Mouse (Mus musculus): ENCODE results near the gene Wdr6. TPM values are rescaled to one million over a fixed set of nuclear protein-coding genes. Genes with fewer than 3 reads are reported as not detected.

The Wdr6 gene
- polyA plus RNA-seq, 2 experiments = 91.5 to 123 TPM

GRCm38 (mm10) chr9:108546875-108547274 is 31.7 kb downstream of the Wdr6 start:
- 91% methylated on average over 1 of the region's 1 CpGs for WGBS
- Histone ChIP-seq H3K27me3 (ENCODE audit: control insufficient read depth, insufficient read depth, low read length) (no peaks in the 10 kb centered on the region), H3K4me3 (replicated peaks; ENCODE audit: low read length) (no peak overlapping the region), H3K9me3 (ENCODE audit: control insufficient read depth, low read length) (no peaks in the 10 kb centered on the region), H3K36me3 (ENCODE audit: control insufficient read depth, insufficient read depth, low read length) (peaks cover 91% of the 10 kb centered on the region), H3K4me1 (ENCODE audit: control insufficient read depth, insufficient read depth, low read length) (no peaks in the 10 kb centered on the region), H3K27ac (replicated peaks; ENCODE audit: low read depth, low read length) (no peak overlapping the region), H3K9ac (ENCODE audit: low read depth, low read length, severe bottlenecking) (no peak overlapping the region), H3K4me2 (replicated peaks; ENCODE audit: low read depth, low read length, severe bottlenecking) (no peak overlapping the region)
- TF ChIP-seq POLR2A (IDR thresholded peaks at IDR 0.05; ENCODE audit: borderline replicate concordance, extremely low read depth, insufficient read depth, insufficient read length) = no peak
- DNase-seq (ENCODE audit: low spot score) (no peak), ATAC-seq (ENCODE audit: low FRiP score, low read depth) (no peak)

- Histone ChIP-seq H3K9me3 (ENCODE audit: control insufficient read depth, low read length) (no peaks in the 10 kb centered on the region), H3K36me3 (ENCODE audit: control insufficient read depth, insufficient read depth, low read length) (peaks cover 93% of the 10 kb centered on the region), H3K4me3 (replicated peaks; ENCODE audit: low read length) (no peak overlapping the region), H3K27ac (replicated peaks; ENCODE audit: low read depth, low read length) (no peak overlapping the region), H3K27me3 (ENCODE audit: control insufficient read depth, insufficient read depth, low read length) (no peaks in the 10 kb centered on the region), H3K4me2 (replicated peaks; ENCODE audit: low read depth, low read length, severe bottlenecking) (no peak overlapping the region), H3K4me1 (ENCODE audit: control insufficient read depth, insufficient read depth, low read length) (no peaks in the 10 kb centered on the region), H3K9ac (ENCODE audit: low read depth, low read length, severe bottlenecking) (no peak overlapping the region)
- 95% methylated on average over 3 of the region's 3 CpGs for WGBS
- TF ChIP-seq POLR2A (IDR thresholded peaks at IDR 0.05; ENCODE audit: borderline replicate concordance, extremely low read depth, insufficient read depth, insufficient read length) = no peak
- no peak for DNase-seq (ENCODE audit: low spot score)
- no peak for ATAC-seq (ENCODE audit: low FRiP score, low read depth)
Observed at GRCm38 (mm10) chr9:108545986-108546385, 32.6 kb downstream of the Wdr6 start.

GRCm38 (mm10) chr9:108540846-108541245 is 37.7 kb downstream of the Wdr6 start:
- peaks cover 90% of the 10 kb centered on the region for H3K36me3 ChIP-seq (ENCODE audit: control insufficient read depth, insufficient read depth, low read length)
- no peak overlapping the region for H3K4me2 ChIP-seq (replicated peaks; ENCODE audit: low read depth, low read length, severe bottlenecking)
- H3K4me3 ChIP-seq (replicated peaks; ENCODE audit: low read length) = no peak overlapping the region
- TF ChIP-seq POLR2A (IDR thresholded peaks at IDR 0.05; ENCODE audit: borderline replicate concordance, extremely low read depth, insufficient read depth, insufficient read length) = no peak
- ATAC-seq (ENCODE audit: low FRiP score, low read depth) (no peak), DNase-seq (ENCODE audit: low spot score) (no peak)
- no peaks in the 10 kb centered on the region for H3K27me3 ChIP-seq (ENCODE audit: control insufficient read depth, insufficient read depth, low read length)
- H3K4me1 ChIP-seq (ENCODE audit: control insufficient read depth, insufficient read depth, low read length) = no peaks in the 10 kb centered on the region
- no peak overlapping the region for H3K9ac ChIP-seq (ENCODE audit: low read depth, low read length, severe bottlenecking)
- H3K27ac ChIP-seq (replicated peaks; ENCODE audit: low read depth, low read length) = no peak overlapping the region
- H3K9me3 ChIP-seq (ENCODE audit: control insufficient read depth, low read length) = no peaks in the 10 kb centered on the region

- H3K4me2 ChIP-seq (replicated peaks; ENCODE audit: low read depth, low read length, severe bottlenecking) = no peak overlapping the region
- H3K4me1 ChIP-seq (ENCODE audit: control insufficient read depth, insufficient read depth, low read length) = no peaks in the 10 kb centered on the region
- H3K36me3 ChIP-seq (ENCODE audit: control insufficient read depth, insufficient read depth, low read length) = peaks cover 81% of the 10 kb centered on the region
- no peaks in the 10 kb centered on the region for H3K9me3 ChIP-seq (ENCODE audit: control insufficient read depth, low read length)
- WGBS = 98% methylated on average over 1 of the region's 1 CpGs
- H3K27me3 ChIP-seq (ENCODE audit: control insufficient read depth, insufficient read depth, low read length) = no peaks in the 10 kb centered on the region
- DNase-seq (ENCODE audit: low spot score) (no peak), ATAC-seq (ENCODE audit: low FRiP score, low read depth) (no peak)
- H3K9ac ChIP-seq (ENCODE audit: low read depth, low read length, severe bottlenecking) = no peak overlapping the region
- H3K27ac ChIP-seq (replicated peaks; ENCODE audit: low read depth, low read length) = no peak overlapping the region
- no peak for TF ChIP-seq POLR2A (IDR thresholded peaks at IDR 0.05; ENCODE audit: borderline replicate concordance, extremely low read depth, insufficient read depth, insufficient read length)
- H3K4me3 ChIP-seq (replicated peaks; ENCODE audit: low read length) = no peak overlapping the region
Observed at GRCm38 (mm10) chr9:108531496-108531895, 47.0 kb downstream of the Wdr6 start.

GRCm38 (mm10) chr9:108530954-108531353 is 47.6 kb downstream of the Wdr6 start:
- Histone ChIP-seq H3K27me3 (ENCODE audit: control insufficient read depth, insufficient read depth, low read length) (no peaks in the 10 kb centered on the region), H3K9ac (ENCODE audit: low read depth, low read length, severe bottlenecking) (no peak overlapping the region), H3K27ac (replicated peaks; ENCODE audit: low read depth, low read length) (no peak overlapping the region), H3K4me2 (replicated peaks; ENCODE audit: low read depth, low read length, severe bottlenecking) (no peak overlapping the region), H3K4me1 (ENCODE audit: control insufficient read depth, insufficient read depth, low read length) (no peaks in the 10 kb centered on the region), H3K4me3 (replicated peaks; ENCODE audit: low read length) (no peak overlapping the region), H3K36me3 (ENCODE audit: control insufficient read depth, insufficient read depth, low read length) (peaks cover 76% of the 10 kb centered on the region), H3K9me3 (ENCODE audit: control insufficient read depth, low read length) (no peaks in the 10 kb centered on the region)
- no peak for ATAC-seq (ENCODE audit: low FRiP score, low read depth)
- 91% methylated on average over 1 of the region's 1 CpGs for WGBS
- no peak for TF ChIP-seq POLR2A (IDR thresholded peaks at IDR 0.05; ENCODE audit: borderline replicate concordance, extremely low read depth, insufficient read depth, insufficient read length)
- no peak for DNase-seq (ENCODE audit: low spot score)

GRCm38 (mm10) chr9:108525400-108525799 is 53.1 kb downstream of the Wdr6 start:
- no peak for ATAC-seq (ENCODE audit: low FRiP score, low read depth)
- Histone ChIP-seq H3K9ac (ENCODE audit: low read depth, low read length, severe bottlenecking) (no peak overlapping the region), H3K27me3 (ENCODE audit: control insufficient read depth, insufficient read depth, low read length) (no peaks in the 10 kb centered on the region), H3K4me1 (ENCODE audit: control insufficient read depth, insufficient read depth, low read length) (no peaks in the 10 kb centered on the region), H3K9me3 (ENCODE audit: control insufficient read depth, low read length) (no peaks in the 10 kb centered on the region), H3K4me3 (replicated peaks; ENCODE audit: low read length) (no peak overlapping the region), H3K4me2 (replicated peaks; ENCODE audit: low read depth, low read length, severe bottlenecking) (no peak overlapping the region), H3K36me3 (ENCODE audit: control insufficient read depth, insufficient read depth, low read length) (peaks cover 33% of the 10 kb centered on the region), H3K27ac (replicated peaks; ENCODE audit: low read depth, low read length) (no peak overlapping the region)
- 87% methylated on average over 3 of the region's 3 CpGs for WGBS
- DNase-seq (ENCODE audit: low spot score) = no peak
- no peak for TF ChIP-seq POLR2A (IDR thresholded peaks at IDR 0.05; ENCODE audit: borderline replicate concordance, extremely low read depth, insufficient read depth, insufficient read length)
